Mouse (Mus musculus) intestine, postnatal 0 days (tissue): ENCODE measurements at regions not wholly inside any gene's neighbourhood (a gene's known extent, or its start where the extent isn't known, plus 50 kb on each side); places are given as distances from the start of the nearest gene placed in this dataset.

ENCODE experiments used
- ATAC-seq: fragments of 200-750 bp; cut with Nextera tagmentation; 2 replicates; pipeline ENCODE4 v1.8.0; 2017; ENCODE audit warnings: mild to moderate bottlenecking, moderate TSS enrichment, moderate library complexity
- H3K27ac ChIP-seq: fragments of 300-500 bp; sonication (generic); 2 replicates; pipeline ENCODE4 v1.5.1; 2014; ENCODE audit warnings: mild to moderate bottlenecking, low read depth, low read length, moderate library complexity
- H3K27me3 ChIP-seq: fragments of 300-500 bp; sonication (generic); replicated peaks from 2 replicates; pipeline ENCODE4 v1.6.1; 2014; ENCODE audit warnings: low read length, mixed read lengths; ENCODE audit not compliant: control insufficient read depth, insufficient read depth
- H3K36me3 ChIP-seq: fragments of 300-500 bp; sonication (generic); 2 replicates; pipeline ENCODE4 v1.6.1; 2014; ENCODE audit warnings: mild to moderate bottlenecking, moderate library complexity; ENCODE audit not compliant: control insufficient read depth, insufficient read depth
- H3K4me1 ChIP-seq: fragments of 300-500 bp; sonication (generic); replicated peaks from 2 replicates; pipeline ENCODE4 v1.6.1; 2014; ENCODE audit warnings: antibody characterized with exemption, low read length, mixed read lengths; ENCODE audit not compliant: control insufficient read depth, insufficient read depth
- H3K4me2 ChIP-seq: fragments of 300-500 bp; sonication (generic); replicated peaks from 2 replicates; pipeline ENCODE4 v1.6.1; 2014; ENCODE audit warnings: low read depth, mild to moderate bottlenecking, moderate library complexity
- H3K4me3 ChIP-seq: fragments of 300-500 bp; sonication (generic); 2 replicates; pipeline ENCODE4 v1.5.1; 2014; ENCODE audit warnings: low read depth, low read length
- H3K9ac ChIP-seq: fragments of 300-500 bp; sonication (generic); 2 replicates; pipeline ENCODE4 v1.6.1; 2014; ENCODE audit warnings: mild to moderate bottlenecking, low read depth, low read length
- H3K9me3 ChIP-seq: fragments of 300-500 bp; sonication (generic); 2 replicates; pipeline ENCODE4 v1.6.1; 2016; ENCODE audit warnings: mixed run types; ENCODE audit not compliant: control insufficient read depth
- CTCF ChIP-seq: sonication (generic); IDR thresholded peaks from 2 replicates; pipeline ENCODE4 v1.5.1; 2016; ENCODE audit warnings: low read depth, mild to moderate bottlenecking, control low read depth, antibody characterized with exemption, moderate library complexity
- WGBS: fragments of 180-500 bp; shearing (Covaris S2); extraction: QIAGEN DNeasy Blood & Tissue Kit; methylation state at CpG from one replicate; pipeline ENCODE4 v1.1.7; 2014; 5-methylcytosine and 5-hydroxymethylcytosine counted together

- no peak for TF ChIP-seq CTCF
- Histone ChIP-seq H3K9ac (no peak overlapping the region), H3K27ac (no peak overlapping the region), H3K27me3 (no peaks in the 10 kb centered on the region), H3K4me1 (peaks cover 20% of the 10 kb centered on the region; the same call in 1 of the 2 replicates), H3K9me3 (no peaks in the 10 kb centered on the region), H3K4me2 (no peak overlapping the region), H3K36me3 (no peaks in the 10 kb centered on the region; the same call in 1 of the 2 replicates), H3K4me3 (no peak overlapping the region)
- no peak for ATAC-seq
- 92% methylated on average over 1 of the region's 1 CpGs for WGBS
Observed at GRCm38 (mm10) chr17:47291558-47291957, 77.1 kb upstream of the Mrps10 start.

GRCm38 (mm10) chr17:47285616-47286015, 83.1 kb upstream of the Mrps10 start:
- Histone ChIP-seq H3K4me3 (no peak overlapping the region), H3K4me2 (no peak overlapping the region), H3K9me3 (no peaks in the 10 kb centered on the region), H3K36me3 (no peaks in the 10 kb centered on the region), H3K27me3 (no peaks in the 10 kb centered on the region), H3K27ac (no peak overlapping the region), H3K9ac (no peak overlapping the region), H3K4me1 (no peaks in the 10 kb centered on the region)
- TF ChIP-seq CTCF = no peak
- WGBS = 92% methylated on average over 10 of the region's 10 CpGs
- no peak for ATAC-seq

GRCm38 (mm10) chr17:47284236-47284635, 84.5 kb upstream of the Mrps10 start:
- Histone ChIP-seq H3K27ac (no peak overlapping the region), H3K36me3 (no peaks in the 10 kb centered on the region), H3K27me3 (no peaks in the 10 kb centered on the region), H3K4me3 (no peak overlapping the region), H3K9me3 (no peaks in the 10 kb centered on the region), H3K4me1 (no peaks in the 10 kb centered on the region), H3K9ac (no peak overlapping the region), H3K4me2 (no peak overlapping the region)
- no peak for TF ChIP-seq CTCF
- no peak for ATAC-seq
- 56% methylated on average over 11 of the region's 11 CpGs for WGBS

GRCm38 (mm10) chr17:47283158-47283557, 85.5 kb upstream of the Mrps10 start:
- Histone ChIP-seq H3K9me3 (no peaks in the 10 kb centered on the region), H3K4me2 (no peak overlapping the region), H3K36me3 (no peaks in the 10 kb centered on the region), H3K27ac (no peak overlapping the region), H3K27me3 (no peaks in the 10 kb centered on the region), H3K4me1 (no peaks in the 10 kb centered on the region), H3K9ac (no peak overlapping the region), H3K4me3 (no peak overlapping the region)
- TF ChIP-seq CTCF = no peak
- WGBS = 81% methylated on average over 4 of the region's 4 CpGs
- ATAC-seq = no peak

- ATAC-seq = no peak
- H3K27me3 ChIP-seq = no peaks in the 10 kb centered on the region
- H3K9ac ChIP-seq = no peak overlapping the region
- TF ChIP-seq CTCF = no peak
- H3K9me3 ChIP-seq = no peaks in the 10 kb centered on the region
- 66% methylated on average over 3 of the region's 3 CpGs for WGBS
- H3K4me3 ChIP-seq = no peak overlapping the region
- no peak overlapping the region for H3K27ac ChIP-seq
- H3K4me1 ChIP-seq = no peaks in the 10 kb centered on the region
- no peaks in the 10 kb centered on the region for H3K36me3 ChIP-seq
- no peak overlapping the region for H3K4me2 ChIP-seq
Observed at GRCm38 (mm10) chr17:47282476-47282875, 86.2 kb upstream of the Mrps10 start.

- Histone ChIP-seq H3K36me3 (no peaks in the 10 kb centered on the region; the same call in 1 of the 2 replicates), H3K27ac (no peak overlapping the region), H3K9ac (no peak overlapping the region), H3K9me3 (no peaks in the 10 kb centered on the region), H3K27me3 (no peaks in the 10 kb centered on the region), H3K4me1 (0 out of 2 replicates have a peak, but pooled peaks cover 3% of the 10 kb centered on the region), H3K4me3 (no peak overlapping the region), H3K4me2 (no peak overlapping the region)
- no peak for TF ChIP-seq CTCF
- WGBS = 89% methylated on average over 5 of the region's 5 CpGs
- no peak for ATAC-seq
Observed at GRCm38 (mm10) chr17:47277890-47278289, 90.8 kb upstream of the Mrps10 start.

GRCm38 (mm10) chr17:47276639-47277038, 92.0 kb upstream of the Mrps10 start:
- H3K4me3 ChIP-seq = no peak overlapping the region
- H3K4me1 ChIP-seq = 0 out of 2 replicates have a peak, but pooled peaks cover 3% of the 10 kb centered on the region
- H3K27ac ChIP-seq = no peak overlapping the region
- no peaks in the 10 kb centered on the region; the same call in 1 of the 2 replicates for H3K36me3 ChIP-seq
- no peak overlapping the region for H3K9ac ChIP-seq
- H3K4me2 ChIP-seq = no peak overlapping the region
- H3K27me3 ChIP-seq = no peaks in the 10 kb centered on the region
- no peaks in the 10 kb centered on the region for H3K9me3 ChIP-seq
- ATAC-seq = no peak
- 67% methylated on average over 6 of the region's 6 CpGs for WGBS
- TF ChIP-seq CTCF = no peak
